Mouse (Mus musculus) cerebellum, adult 9-10 months (tissue): Measurements from ENCODE around the gene Rab8a.

Source experiments
- DNase-seq: peaks from one replicate; pipeline ENCODE4 v3.0.0; 2022

The Rab8a gene

GRCm38 (mm10) chr8:72215060-72215459 lies 54.1 kb downstream of the Rab8a start:
- DNase-seq: no peak

GRCm38 (mm10) chr8:72215871-72216270 lies 54.9 kb downstream of the Rab8a start:
- no peak for DNase-seq

- no peak for DNase-seq
Observed at GRCm38 (mm10) chr8:72218781-72219540, 58.0 kb downstream of the Rab8a start.

GRCm38 (mm10) chr8:72219541-72220363 lies 58.8 kb downstream of the Rab8a start, which contains the start of gene Fam32a:
Fam32a (plus strand) TSS chr8:72219730.
- peak; percentile 92 for DNase-seq

GRCm38 (mm10) chr8:72220758-72221157 lies 59.8 kb downstream of the Rab8a start:
- DNase-seq: no peak

- no peak for DNase-seq
Observed at GRCm38 (mm10) chr8:72222656-72223055, 61.7 kb downstream of the Rab8a start.
